Mouse (Mus musculus): Measurements from ENCODE around the gene Cacng8.
A peak's percentile ranks its signal among the peaks of the same experiment; 100 is the strongest.

Cacng8 gene

GRCm38 (mm10) chr7:3390413-3391080, at the start of gene Cacng8:
Cacng8 (plus strand) TSS chr7:3390683.
- DNase-seq: no peak

GRCm38 (mm10) chr7:3343861-3344260, 46.6 kb upstream of the Cacng8 start:
- no peak for DNase-seq

GRCm38 (mm10) chr7:3345301-3345700, 45.2 kb upstream of the Cacng8 start:
- DNase-seq: no peak

- peak in 1 of 2 experiments; percentile 10 for DNase-seq
These were observed 42.9 kb upstream of the Cacng8 start for GRCm38 (mm10) chr7:3347366-3348287.

- no peak for DNase-seq
These were observed 42.2 kb upstream of the Cacng8 start for GRCm38 (mm10) chr7:3348326-3348725.

GRCm38 (mm10) chr7:3349775-3350174, 40.7 kb upstream of the Cacng8 start:
- DNase-seq: no peak

GRCm38 (mm10) chr7:3351536-3351935, 38.9 kb upstream of the Cacng8 start:
- DNase-seq: no peak

GRCm38 (mm10) chr7:3354850-3355249, 35.6 kb upstream of the Cacng8 start:
- DNase-seq: no peak

GRCm38 (mm10) chr7:3360678-3361077, 29.8 kb upstream of the Cacng8 start:
- no peak for DNase-seq

- no peak for DNase-seq
These were observed 24.8 kb upstream of the Cacng8 start for GRCm38 (mm10) chr7:3365547-3366279.

- peak; percentile 18 to 30 for DNase-seq
These were observed 23.6 kb upstream of the Cacng8 start for GRCm38 (mm10) chr7:3366705-3367516.

GRCm38 (mm10) chr7:3367569-3367968, 22.9 kb upstream of the Cacng8 start:
- DNase-seq: no peak

- DNase-seq: peak in 1 of 2 experiments; percentile 6
These were observed 22.2 kb upstream of the Cacng8 start for GRCm38 (mm10) chr7:3368311-3368710.

- no peak for DNase-seq
These were observed 21.3 kb upstream of the Cacng8 start for GRCm38 (mm10) chr7:3369189-3369588.

- DNase-seq: peak in 1 of 2 experiments; percentile 8
These were observed 20.1 kb upstream of the Cacng8 start for GRCm38 (mm10) chr7:3370407-3370806.

- no peak for DNase-seq
These were observed 18.1 kb upstream of the Cacng8 start for GRCm38 (mm10) chr7:3372376-3372775.

- no peak for DNase-seq
These were observed 16.7 kb upstream of the Cacng8 start for GRCm38 (mm10) chr7:3373754-3374153.

- peak; percentile 75 to 78 for DNase-seq
These were observed 13.7 kb upstream of the Cacng8 start for GRCm38 (mm10) chr7:3376831-3377230.

- no peak for DNase-seq
These were observed 8.4 kb upstream of the Cacng8 start for GRCm38 (mm10) chr7:3382123-3382522.

GRCm38 (mm10) chr7:3384807-3385319, 5.6 kb upstream of the Cacng8 start:
- no peak for DNase-seq

GRCm38 (mm10) chr7:3386036-3386730, 4.3 kb upstream of the Cacng8 start:
- DNase-seq: no peak

Data from kidney, postnatal 4 days (tissue).